In genomic region chr1:163889629-163890028, GRCm38 (mm10) we compare ENCODE assay signal across 32 mouse cellular contexts.
"Had no signal": no experiment of that assay in that cellular context is flagged by ENCODE, and none has a peak within 500 bp of the region (broad histone marks: within the 10 kb centered on the region; RNA-seq: fewer than 3 reads in every experiment).

No protein-coding gene starts in this region.

- H3K9me3 ChIP-seq: heart, embryonic 10.5 days; heart, embryonic 12.5 days; heart, embryonic 13.5 days; heart, embryonic 15.5 days; hindbrain, embryonic 10.5 days; hindbrain, embryonic 12.5 days; hindbrain, embryonic 13.5 days; hindbrain, embryonic 15.5 days; intestine, embryonic 15.5 days had no signal

- H3K4me1 ChIP-seq: heart, embryonic 10.5 days; heart, embryonic 12.5 days; heart, embryonic 13.5 days; heart, embryonic 15.5 days; hindbrain, embryonic 10.5 days; hindbrain, embryonic 12.5 days; hindbrain, embryonic 13.5 days; hindbrain, embryonic 15.5 days; intestine, embryonic 15.5 days had no signal

- ATAC-seq: hindbrain, embryonic 16.5 days; hindbrain, postnatal 0 days; inflammation-experienced regulatory T-cells, adult 6 months; intestine, embryonic 15.5 days; intestine, embryonic 16.5 days; intestine, postnatal 0 days had no signal

- H3K4me3 ChIP-seq: heart, adult 2 months; heart, embryonic 10.5 days; heart, embryonic 12.5 days; heart, embryonic 13.5 days; heart, embryonic 15.5 days; hindbrain, embryonic 10.5 days; hindbrain, embryonic 12.5 days; hindbrain, embryonic 13.5 days; hindbrain, embryonic 15.5 days; intestine, embryonic 15.5 days; layer of hippocampus, adult 2 months; left cerebral cortex, adult 2 months had no signal

- DNase-seq: heart, adult 18-20 months; heart, adult 2 months; heart, postnatal 10 days; heart, postnatal 14 days; heart, postnatal 36 days; heart, postnatal 4 days; kidney, adult 11 months; kidney, adult 18-20 months; kidney, adult 8-10 months; kidney, postnatal 14 days; kidney, postnatal 25 days; kidney, postnatal 4 days; layer of hippocampus, adult 9-11 months; layer of hippocampus, postnatal 36 days had no signal

- H3K27ac ChIP-seq: heart, adult 2 months; heart, embryonic 10.5 days; heart, embryonic 13.5 days; heart, embryonic 15.5 days; hindbrain, embryonic 10.5 days; hindbrain, embryonic 12.5 days; hindbrain, embryonic 13.5 days; hindbrain, embryonic 14.5 days; hindbrain, embryonic 15.5 days; hindbrain, postnatal 0 days; intestine, embryonic 15.5 days; layer of hippocampus, adult 2 months; left cerebral cortex, adult 2 months had no signal

- H3K4me2 ChIP-seq: heart, embryonic 11.5 days; heart, embryonic 12.5 days; heart, embryonic 13.5 days; heart, embryonic 15.5 days; hindbrain, embryonic 12.5 days; hindbrain, embryonic 13.5 days; hindbrain, embryonic 14.5 days; hindbrain, embryonic 15.5 days; intestine, embryonic 15.5 days had no signal

- H3K27me3 ChIP-seq: heart, embryonic 12.5 days; heart, embryonic 13.5 days; heart, embryonic 15.5 days; hindbrain, embryonic 12.5 days; hindbrain, embryonic 13.5 days; hindbrain, embryonic 15.5 days; intestine, embryonic 15.5 days had no signal

- H3K9ac ChIP-seq: heart, embryonic 12.5 days; heart, embryonic 13.5 days; heart, embryonic 15.5 days; hindbrain, embryonic 12.5 days; hindbrain, embryonic 13.5 days; hindbrain, embryonic 14.5 days; hindbrain, embryonic 15.5 days; intestine, embryonic 15.5 days had no signal

- H3K36me3 ChIP-seq: heart, embryonic 10.5 days; heart, embryonic 12.5 days; heart, embryonic 15.5 days; hindbrain, embryonic 12.5 days; intestine, embryonic 15.5 days had no signal
